Mouse (Mus musculus): ENCODE data around the gene Fkbp11.

- TF ChIP-seq CTCF (IDR thresholded peaks at IDR 0.05; ENCODE audit: insufficient read depth, low read length) (no peak), POLR2A (IDR thresholded peaks at IDR 0.05; ENCODE audit: borderline replicate concordance, extremely low read depth, low read depth, low read length) (no peak)
Measured at GRCm38 (mm10) chr15:98676471-98676870, 51.5 kb downstream of the Fkbp11 start.

Measured in lung, adult 2 months (tissue).